Mouse (Mus musculus) liver, embryonic 12.5 days (tissue): ENCODE measurements at regions not wholly inside any gene's neighbourhood (a gene's known extent, or its start where the extent isn't known, plus 50 kb on each side); places are given as distances from the start of the nearest gene placed in this dataset.
A peak's percentile ranks its signal among the peaks of the same experiment; 100 is the strongest.

Source experiments
- ATAC-seq: fragments of 200-750 bp; cut with Nextera tagmentation; 2 replicates; pipeline ENCODE4 v1.8.0; 2017; ENCODE audit warnings: moderate number of reproducible peaks, mild to moderate bottlenecking, moderate library complexity
- H3K27ac ChIP-seq: fragments of 300-500 bp; sonication (generic); 2 replicates; pipeline ENCODE4 v1.5.1; 2016; ENCODE audit warnings: mild to moderate bottlenecking
- H3K27me3 ChIP-seq: fragments of 300-500 bp; sonication (generic); replicated peaks from 2 replicates; pipeline ENCODE4 v1.6.1; 2016; ENCODE audit warnings: mild to moderate bottlenecking, moderate library complexity
- H3K36me3 ChIP-seq: fragments of 300-500 bp; sonication (generic); 2 replicates; pipeline ENCODE4 v1.6.1; 2016; ENCODE audit warnings: mild to moderate bottlenecking, moderate library complexity
- H3K4me1 ChIP-seq: fragments of 300-500 bp; sonication (generic); 2 replicates; pipeline ENCODE4 v1.6.1; 2016
- H3K4me2 ChIP-seq: fragments of 300-500 bp; sonication (generic); 2 replicates; pipeline ENCODE4 v1.6.1; 2016; ENCODE audit warnings: mild to moderate bottlenecking, moderate library complexity
- H3K4me3 ChIP-seq: fragments of 300-500 bp; sonication (generic); 2 replicates; pipeline ENCODE4 v1.5.1; 2016; ENCODE audit warnings: mild to moderate bottlenecking, moderate library complexity
- H3K9ac ChIP-seq: fragments of 300-500 bp; sonication (generic); 2 replicates; pipeline ENCODE4 v1.6.1; 2016; ENCODE audit warnings: mild to moderate bottlenecking, moderate library complexity
- H3K9me3 ChIP-seq: fragments of 300-500 bp; sonication (generic); replicated peaks from 2 replicates; pipeline ENCODE4 v1.6.1; 2016; ENCODE audit warnings: mild to moderate bottlenecking, moderate library complexity
- WGBS: fragments of 180-500 bp; shearing (Covaris S2); methylation state at CpG from one replicate; pipeline ENCODE4 v1.1.7; 2016; ENCODE audit not compliant: insufficient replicate concordance; 5-methylcytosine and 5-hydroxymethylcytosine counted together

GRCm38 (mm10) chr5:146661751-146662150 is 76.7 kb upstream of the Gpr12 start:
- 67% methylated on average over 8 of the region's 8 CpGs for WGBS
- Histone ChIP-seq H3K27ac (no peak overlapping the region), H3K27me3 (no peaks in the 10 kb centered on the region), H3K9me3 (no peaks in the 10 kb centered on the region), H3K4me1 (no peaks in the 10 kb centered on the region), H3K9ac (no peak overlapping the region), H3K36me3 (no peaks in the 10 kb centered on the region), H3K4me3 (no peak overlapping the region), H3K4me2 (no peak overlapping the region)
- no peak for ATAC-seq

DNA sequence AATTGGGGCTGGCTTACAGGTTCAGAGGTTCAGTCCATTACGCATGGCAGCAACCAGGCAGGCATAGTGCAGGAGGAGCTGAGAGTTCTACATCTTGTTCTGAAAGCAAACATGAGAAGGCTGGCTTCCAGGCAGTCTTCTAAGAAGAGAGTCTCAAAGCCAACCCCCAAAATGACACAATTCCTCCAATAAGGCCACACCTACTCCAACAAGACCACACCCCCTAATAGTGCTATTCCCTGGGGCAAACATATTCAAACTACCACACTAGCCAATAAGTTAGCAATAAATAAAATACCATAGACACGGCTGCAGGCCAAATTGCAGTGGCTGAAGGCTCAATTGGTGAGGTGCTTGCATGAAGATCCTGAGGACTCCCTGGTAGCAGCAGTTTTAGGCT is 72.2 kb upstream of the Gpr12 start:
- no peak for ATAC-seq
- Histone ChIP-seq H3K36me3 (no peaks in the 10 kb centered on the region), H3K4me1 (no peaks in the 10 kb centered on the region; the same call in 1 of the 2 replicates), H3K27ac (no peak overlapping the region), H3K4me3 (no peak overlapping the region), H3K4me2 (no peak overlapping the region), H3K9me3 (no peaks in the 10 kb centered on the region), H3K9ac (no peak overlapping the region), H3K27me3 (no peaks in the 10 kb centered on the region; the same call in 1 of the 2 replicates)
- WGBS, result 68% methylated on average over 2 of the region's 2 CpGs

- Histone ChIP-seq H3K9ac (no peak overlapping the region), H3K4me2 (peak overlapping the region; percentile 11), H3K27me3 (no peaks in the 10 kb centered on the region; the same call in 1 of the 2 replicates), H3K4me1 (no peaks in the 10 kb centered on the region; the same call in 1 of the 2 replicates), H3K27ac (no peak overlapping the region), H3K4me3 (0 out of 2 replicates have a peak overlapping the region, but pooled peaks have one; percentile 4), H3K9me3 (no peaks in the 10 kb centered on the region), H3K36me3 (no peaks in the 10 kb centered on the region)
- ATAC-seq, result no peak
- 20% methylated on average over 7 of the region's 7 CpGs for WGBS
These were observed 70.4 kb upstream of the Gpr12 start for GRCm38 (mm10) chr5:146655394-146655793.

- no peak for ATAC-seq
- H3K36me3 ChIP-seq, result no peaks in the 10 kb centered on the region
- 64% methylated on average over 19 of the region's 19 CpGs for WGBS
These were observed 68.8 kb upstream of the Gpr12 start for GRCm38 (mm10) chr5:146653686-146654450.

GRCm38 (mm10) chr5:146652874-146653273 is 67.8 kb upstream of the Gpr12 start:
- 30% methylated on average over 5 of the region's 5 CpGs for WGBS
- no peak overlapping the region for H3K9ac ChIP-seq
- H3K4me2 ChIP-seq, result no peak overlapping the region
- no peak overlapping the region for H3K4me3 ChIP-seq
- ATAC-seq, result no peak
- no peaks in the 10 kb centered on the region for H3K36me3 ChIP-seq
- H3K9me3 ChIP-seq, result no peaks in the 10 kb centered on the region
- no peaks in the 10 kb centered on the region; the same call in 1 of the 2 replicates for H3K4me1 ChIP-seq
- H3K27ac ChIP-seq, result no peak overlapping the region
- no peaks in the 10 kb centered on the region; the same call in 1 of the 2 replicates for H3K27me3 ChIP-seq

More at GRCm38 (mm10) chr5:146653686-146654450, 68.8 kb upstream of the Gpr12 start:
- Histone ChIP-seq H3K9me3 (no peaks in the 10 kb centered on the region), H3K4me2 (no peak overlapping the region), H3K27ac (no peak overlapping the region), H3K4me1 (no peaks in the 10 kb centered on the region; the same call in 1 of the 2 replicates), H3K9ac (no peak overlapping the region), H3K4me3 (no peak overlapping the region), H3K27me3 (no peaks in the 10 kb centered on the region; the same call in 1 of the 2 replicates)

GRCm38 (mm10) chr5:146648519-146649060 is 63.6 kb upstream of the Gpr12 start:
- 63% methylated on average over 4 of the region's 4 CpGs for WGBS
- H3K9ac ChIP-seq, result no peak overlapping the region
- no peak overlapping the region for H3K4me2 ChIP-seq
- H3K9me3 ChIP-seq, result no peaks in the 10 kb centered on the region
- H3K36me3 ChIP-seq, result no peaks in the 10 kb centered on the region
- no peak overlapping the region for H3K4me3 ChIP-seq
- H3K27me3 ChIP-seq, result no peaks in the 10 kb centered on the region; the same call in 1 of the 2 replicates
- no peaks in the 10 kb centered on the region for H3K4me1 ChIP-seq
- no peak overlapping the region for H3K27ac ChIP-seq
- no peak for ATAC-seq

DNA sequence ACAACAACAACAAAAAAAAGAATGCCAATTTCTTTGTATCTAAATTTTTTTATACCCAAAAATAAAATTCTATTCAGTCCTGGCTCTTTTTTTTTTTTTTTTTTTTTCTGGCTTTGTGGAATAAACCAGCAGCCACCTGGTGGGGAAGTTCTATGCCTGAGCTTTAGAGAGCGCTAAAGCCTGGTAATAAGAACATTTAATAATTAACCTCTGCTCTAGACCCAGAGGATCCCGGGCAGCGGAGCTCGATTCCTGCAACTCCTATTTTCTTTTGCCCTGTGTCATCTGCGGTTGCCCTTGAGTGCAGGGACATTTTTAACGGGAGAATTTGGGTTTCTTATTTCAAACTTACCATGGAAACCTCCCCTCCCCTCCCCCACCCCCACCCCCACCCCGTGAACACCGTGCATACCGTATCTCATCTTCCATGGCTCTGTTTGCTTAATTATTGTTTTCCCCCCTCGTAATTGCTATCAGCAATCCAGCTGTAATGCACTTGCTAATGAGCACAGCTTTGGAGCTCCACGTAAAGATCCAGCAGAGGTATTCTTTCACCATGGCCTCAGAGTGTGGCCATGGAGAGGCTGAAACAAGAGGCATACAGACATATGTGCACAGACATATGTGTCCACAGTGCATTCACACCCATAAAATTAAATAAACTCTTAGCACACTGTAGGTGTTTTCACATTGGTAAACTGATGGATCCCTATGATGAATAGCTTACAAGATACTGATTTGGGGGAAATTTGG is 62.8 kb upstream of the Gpr12 start:
- no peak for ATAC-seq

DNA sequence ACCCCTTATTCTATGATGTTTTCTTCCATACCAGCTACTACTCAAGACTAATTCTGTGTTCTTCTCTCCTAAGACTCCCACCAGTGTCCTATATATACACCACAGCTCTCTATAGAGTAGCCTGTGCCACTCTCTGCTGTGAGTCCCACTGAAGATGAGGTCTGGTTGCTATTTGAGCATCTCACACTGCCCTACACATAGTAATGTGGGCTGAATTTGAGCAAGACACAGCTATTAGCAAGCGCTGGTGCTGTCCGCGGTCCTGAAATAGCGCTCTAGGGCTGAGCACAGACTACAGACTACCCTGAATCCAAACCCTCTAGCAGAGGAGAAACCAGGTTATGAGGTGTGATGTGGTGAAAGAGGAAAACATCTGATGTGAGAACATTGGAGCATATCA is 59.5 kb upstream of the Gpr12 start:
- Histone ChIP-seq H3K9ac (no peak overlapping the region), H3K9me3 (no peaks in the 10 kb centered on the region), H3K27ac (no peak overlapping the region), H3K4me1 (no peaks in the 10 kb centered on the region), H3K4me3 (no peak overlapping the region), H3K4me2 (no peak overlapping the region), H3K27me3 (no peaks in the 10 kb centered on the region), H3K36me3 (no peaks in the 10 kb centered on the region)
- ATAC-seq, result no peak
- WGBS, result 3% methylated on average over 4 of the region's 4 CpGs

More for the DNA sequence above, 62.8 kb upstream of the Gpr12 start:
- Histone ChIP-seq H3K27ac (no peak overlapping the region), H3K9me3 (no peaks in the 10 kb centered on the region), H3K4me1 (no peaks in the 10 kb centered on the region), H3K9ac (no peak overlapping the region), H3K36me3 (no peaks in the 10 kb centered on the region), H3K4me2 (no peak overlapping the region), H3K27me3 (no peaks in the 10 kb centered on the region), H3K4me3 (no peak overlapping the region)
- 63% methylated on average over 11 of the region's 11 CpGs for WGBS

DNA sequence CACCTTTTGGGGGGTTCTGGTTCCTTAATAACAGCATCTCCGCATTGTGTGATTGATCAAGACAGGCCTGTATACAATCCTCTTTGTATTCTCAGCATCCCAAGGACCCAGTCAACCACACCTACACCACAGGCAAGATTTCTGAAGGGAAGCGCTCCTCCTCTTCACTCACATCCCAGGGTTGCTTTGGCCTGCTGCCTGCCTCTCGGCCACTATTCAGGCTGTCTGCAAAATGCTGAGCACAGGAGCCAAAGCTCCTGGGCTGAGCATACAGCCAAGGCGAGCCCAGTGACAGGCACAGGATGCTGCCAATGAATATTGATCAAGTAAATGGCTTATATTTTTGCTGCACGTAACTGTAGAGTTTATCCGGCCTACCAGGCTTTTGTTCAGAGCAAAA is 56.9 kb upstream of the Gpr12 start:
- H3K27me3 ChIP-seq, result no peaks in the 10 kb centered on the region
- no peak overlapping the region for H3K4me3 ChIP-seq
- no peaks in the 10 kb centered on the region for H3K4me1 ChIP-seq
- H3K36me3 ChIP-seq, result no peaks in the 10 kb centered on the region
- ATAC-seq, result no peak
- H3K4me2 ChIP-seq, result no peak overlapping the region
- no peak overlapping the region for H3K9ac ChIP-seq
- no peaks in the 10 kb centered on the region for H3K9me3 ChIP-seq
- H3K27ac ChIP-seq, result no peak overlapping the region
- 67% methylated on average over 6 of the region's 6 CpGs for WGBS

DNA sequence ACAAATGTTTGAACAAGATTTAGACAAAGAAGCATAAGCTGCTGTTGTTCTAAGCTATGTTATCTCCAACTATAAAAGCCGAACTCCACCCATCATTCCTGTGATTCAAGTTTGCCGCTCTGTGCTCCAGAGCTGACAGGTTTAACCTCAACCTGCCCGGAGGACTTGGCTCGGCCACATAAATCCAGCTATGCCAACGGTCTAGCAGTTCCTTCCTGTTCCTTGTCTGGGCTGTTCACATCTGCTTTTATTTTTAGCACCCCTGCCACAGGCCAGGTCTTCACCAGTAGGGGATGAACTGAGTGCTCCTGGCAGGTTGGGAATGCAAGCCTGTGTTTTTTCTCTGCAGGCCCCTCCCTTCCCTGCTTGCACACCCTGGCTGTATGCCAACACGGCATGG is 51.8 kb upstream of the Gpr12 start:
- ATAC-seq, result no peak
- H3K27me3 ChIP-seq, result no peaks in the 10 kb centered on the region
- no peaks in the 10 kb centered on the region for H3K9me3 ChIP-seq
- H3K36me3 ChIP-seq, result no peaks in the 10 kb centered on the region
- no peak overlapping the region for H3K27ac ChIP-seq
- H3K4me1 ChIP-seq, result no peaks in the 10 kb centered on the region
- no peak overlapping the region for H3K9ac ChIP-seq
- no peak overlapping the region for H3K4me2 ChIP-seq
- WGBS, result 42% methylated on average over 6 of the region's 6 CpGs
- H3K4me3 ChIP-seq, result no peak overlapping the region
